Mouse (Mus musculus) lung, postnatal 10 days (tissue): ENCODE results near the gene Sugp1.
"Not testable (repeated sequence)": the region's sequence is repeated elsewhere in the genome, so short reads cannot be mapped to it uniquely, and the experiment has no call there.

Source experiments
- DNase-seq: peaks from one replicate; pipeline ENCODE4 v3.0.0; 2021

The Sugp1 gene

DNA sequence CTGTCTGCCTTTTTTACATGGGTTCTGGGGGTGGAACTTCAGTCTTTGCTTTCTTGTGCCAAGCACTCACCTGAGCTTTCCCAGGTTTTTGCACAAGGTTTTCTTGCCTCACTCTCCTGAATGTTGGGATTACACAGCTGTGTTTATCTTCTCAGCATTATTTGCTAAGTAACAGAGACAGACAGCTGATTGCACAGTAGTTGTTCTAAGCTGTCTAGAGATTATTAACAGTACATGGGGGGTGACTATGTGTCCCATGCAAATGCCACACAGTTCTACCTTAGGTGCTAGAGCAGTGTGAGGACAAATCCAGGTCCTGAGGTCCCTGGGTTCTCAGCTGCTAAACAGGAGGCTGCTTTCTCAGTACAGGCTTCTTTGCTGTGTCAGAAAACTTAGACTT is 7.0 kb downstream of the Sugp1 start:
- DNase-seq: no peak

- DNase-seq: not testable (repeated sequence)
Measured at GRCm38 (mm10) chr8:70050434-70050833, 7.8 kb downstream of the Sugp1 start.

DNA sequence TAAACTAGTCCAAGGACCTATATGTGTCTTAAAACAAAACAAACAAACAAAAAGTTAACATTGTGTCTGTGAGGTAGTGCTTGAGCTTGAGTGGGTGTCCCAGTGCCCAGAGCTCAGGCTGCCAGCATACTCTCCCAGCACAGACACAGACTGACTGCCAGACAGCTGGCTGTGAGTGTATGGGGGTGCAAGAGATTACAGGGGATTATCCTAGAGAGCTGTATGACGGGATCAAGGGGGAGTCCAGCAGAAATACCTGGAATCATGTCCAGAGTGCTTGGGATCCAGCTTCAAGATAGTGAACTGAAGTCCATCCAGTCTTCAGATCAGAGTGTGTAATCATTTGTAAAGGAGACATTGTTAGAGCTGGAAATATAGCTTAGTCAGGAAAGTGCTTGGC is 15.1 kb downstream of the Sugp1 start:
- no peak for DNase-seq

- peak; percentile 49 for DNase-seq
Measured at GRCm38 (mm10) chr8:70071836-70072440, 29.3 kb downstream of the Sugp1 start.

DNA sequence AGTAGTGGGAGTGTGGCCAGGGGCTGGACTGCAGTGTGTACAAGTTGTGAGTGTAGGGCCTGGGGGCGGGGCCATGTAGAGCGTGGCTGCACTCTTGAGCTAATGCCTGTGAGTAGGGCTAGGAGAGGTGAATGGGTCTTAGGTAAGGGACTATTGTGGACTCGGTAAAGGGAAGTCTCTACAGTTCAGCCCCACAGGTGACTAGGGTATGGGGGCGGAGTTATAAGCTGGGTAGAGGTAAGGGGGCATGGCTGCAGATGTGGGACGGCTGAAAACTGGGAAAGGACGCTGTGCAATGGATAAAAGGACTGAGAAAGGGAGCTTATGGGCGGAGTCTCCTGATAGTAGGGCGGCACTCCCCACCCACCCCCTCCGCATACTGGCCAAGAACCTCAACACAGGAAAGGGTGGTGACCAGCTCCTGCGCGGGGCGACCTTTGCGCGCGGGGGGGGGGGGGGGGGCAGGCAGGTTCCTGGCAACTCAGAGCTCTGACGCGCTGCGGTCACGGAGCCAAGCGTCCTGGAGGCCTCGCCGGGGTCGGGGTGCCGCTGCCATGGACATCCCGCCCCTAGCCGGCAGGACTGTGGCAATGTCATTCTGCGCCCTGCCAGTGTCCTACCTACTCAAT is 29.9 kb downstream of the Sugp1 start, which contains the start of gene Tm6sf2:
TSS of gene Tm6sf2 (plus strand) at position 484 of the 629 bp plus-strand sequence.
- peak; percentile 71 for DNase-seq

- no peak for DNase-seq
Measured at GRCm38 (mm10) chr8:70073120-70073519, 30.5 kb downstream of the Sugp1 start.

GRCm38 (mm10) chr8:70073682-70074081 is 31.1 kb downstream of the Sugp1 start:
- no peak for DNase-seq

DNA sequence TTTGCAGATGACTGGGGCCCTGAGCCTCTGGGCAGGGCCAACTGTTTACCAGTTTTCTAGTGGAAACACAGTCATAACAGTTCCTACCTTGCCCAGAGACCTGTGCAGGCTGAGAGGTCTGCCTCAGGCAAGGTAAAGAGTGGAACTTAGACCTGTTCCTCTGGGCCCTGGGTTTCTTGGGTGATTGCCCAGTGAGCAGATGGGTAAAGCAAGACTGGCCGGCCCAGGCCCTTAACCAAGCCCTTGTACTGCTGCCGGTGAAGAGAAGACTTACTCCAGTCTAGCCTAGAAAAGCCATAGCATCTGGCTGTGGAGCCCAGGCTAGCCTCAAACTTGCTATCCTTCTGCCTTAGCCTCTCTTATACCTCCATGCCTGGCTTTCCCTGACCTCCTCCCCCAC is 39.4 kb downstream of the Sugp1 start:
- no peak for DNase-seq

GRCm38 (mm10) chr8:70083285-70083684 is 40.7 kb downstream of the Sugp1 start, which contains the start of gene Hapln4:
Hapln4 (plus strand) TSS chr8:70083457.
- peak; percentile 41 for DNase-seq

GRCm38 (mm10) chr8:70084191-70085065 is 41.8 kb downstream of the Sugp1 start:
- no peak for DNase-seq

DNA sequence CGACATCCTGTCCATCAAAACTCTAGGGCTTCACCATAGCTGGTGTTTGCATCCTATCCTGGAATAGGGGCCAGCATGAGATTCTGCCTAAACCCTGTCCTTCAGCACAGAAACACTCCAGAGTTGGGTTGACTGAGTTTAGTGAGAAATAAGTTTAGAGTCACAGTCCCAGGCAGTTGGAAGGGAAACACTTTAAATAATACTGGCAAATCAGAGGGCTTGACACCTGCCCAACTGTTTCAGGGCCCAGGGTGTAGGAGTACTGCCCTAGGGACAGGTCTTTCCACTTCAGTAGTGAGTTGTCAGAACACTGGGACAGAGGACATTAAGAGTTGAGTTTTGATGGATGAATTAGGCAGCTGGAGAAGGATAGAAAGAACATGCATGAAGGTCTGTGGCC is 43.5 kb downstream of the Sugp1 start:
- no peak for DNase-seq

- DNase-seq: peak; percentile 10
Measured at GRCm38 (mm10) chr8:70087237-70087636, 44.6 kb downstream of the Sugp1 start.

DNA sequence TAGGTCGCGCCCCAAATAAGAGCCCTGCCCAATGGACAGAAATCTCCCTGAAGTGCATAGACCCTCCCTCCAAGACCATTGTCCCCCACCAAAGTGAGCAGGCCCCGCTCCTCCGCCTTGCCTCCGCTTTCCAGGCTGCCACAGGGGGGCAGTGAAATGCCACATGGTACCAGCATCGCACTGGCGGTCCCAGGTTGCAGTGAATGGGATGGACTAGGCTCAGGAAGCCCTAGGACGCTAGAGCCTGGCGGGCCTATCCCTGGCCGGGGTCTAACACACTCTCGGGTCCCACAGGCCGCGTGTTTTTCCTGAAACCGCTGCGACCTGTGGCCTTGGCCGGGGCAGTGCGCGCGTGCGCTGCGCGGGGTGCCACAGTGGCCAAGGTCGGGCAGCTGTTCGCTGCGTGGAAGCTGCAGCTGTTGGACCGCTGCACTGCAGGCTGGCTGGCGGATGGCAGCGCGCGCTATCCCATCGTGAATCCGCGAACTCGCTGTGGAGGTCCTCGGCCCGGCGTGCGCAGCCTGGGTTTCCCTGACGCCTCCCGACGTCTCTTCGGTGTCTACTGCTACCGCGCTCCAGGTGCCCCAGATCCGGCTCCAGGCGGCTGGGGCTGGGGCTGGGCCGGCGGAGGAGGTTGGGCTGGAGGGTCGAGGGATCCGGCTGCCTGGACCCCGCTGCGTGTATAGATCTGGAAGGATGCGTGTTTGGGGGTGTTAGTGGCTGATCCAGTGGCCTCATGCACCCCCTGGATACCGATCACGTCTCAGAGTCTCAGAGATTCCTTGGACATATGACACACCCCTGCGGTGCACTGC is 45.4 kb downstream of the Sugp1 start:
- DNase-seq: peak; percentile 54

GRCm38 (mm10) chr8:70089296-70089960 is 46.8 kb downstream of the Sugp1 start:
- no peak for DNase-seq

DNA sequence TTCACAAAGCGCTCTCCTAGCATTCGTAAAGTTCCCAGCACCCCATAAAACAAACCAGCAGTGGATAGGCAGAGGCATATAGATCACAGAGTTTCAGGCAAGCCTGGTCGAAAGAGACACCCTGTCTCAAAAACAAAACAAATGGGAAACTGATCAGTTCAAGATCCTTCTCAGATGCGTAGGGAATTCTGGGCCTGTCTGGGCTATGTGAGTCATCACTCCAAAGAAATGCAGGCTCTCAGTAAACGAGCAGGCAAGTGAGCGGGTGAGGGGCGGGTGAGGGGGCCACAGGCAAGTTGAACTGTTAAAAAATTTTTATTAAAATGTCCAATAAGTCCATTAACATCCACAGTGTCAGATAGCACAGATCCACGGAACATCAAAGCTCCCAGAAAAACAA is 50.2 kb downstream of the Sugp1 start:
- no peak for DNase-seq

DNA sequence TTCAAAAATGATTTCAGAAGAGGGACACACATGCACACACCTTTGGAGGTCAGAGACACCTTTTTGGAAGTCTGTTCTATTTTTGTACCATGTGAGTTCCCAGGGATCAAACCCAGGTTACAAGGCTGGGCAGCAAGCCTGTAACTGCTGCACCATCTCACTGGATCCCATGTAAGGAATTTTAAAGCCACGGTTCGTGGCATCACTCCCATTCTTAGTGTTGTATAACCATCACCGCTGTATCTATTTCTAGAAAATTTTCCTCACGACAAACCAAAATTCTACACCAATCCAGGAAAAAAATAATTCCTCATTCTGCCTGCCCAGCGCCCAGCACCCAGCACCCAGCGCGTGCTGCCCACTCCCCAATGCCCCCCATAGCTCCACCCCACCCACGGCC is 56.7 kb downstream of the Sugp1 start:
- DNase-seq: no peak

- DNase-seq: no peak
Measured at GRCm38 (mm10) chr8:70100241-70100640, 57.6 kb downstream of the Sugp1 start.

- peak; percentile 35 for DNase-seq
Measured at GRCm38 (mm10) chr8:70104506-70104905, 61.9 kb downstream of the Sugp1 start.

DNA sequence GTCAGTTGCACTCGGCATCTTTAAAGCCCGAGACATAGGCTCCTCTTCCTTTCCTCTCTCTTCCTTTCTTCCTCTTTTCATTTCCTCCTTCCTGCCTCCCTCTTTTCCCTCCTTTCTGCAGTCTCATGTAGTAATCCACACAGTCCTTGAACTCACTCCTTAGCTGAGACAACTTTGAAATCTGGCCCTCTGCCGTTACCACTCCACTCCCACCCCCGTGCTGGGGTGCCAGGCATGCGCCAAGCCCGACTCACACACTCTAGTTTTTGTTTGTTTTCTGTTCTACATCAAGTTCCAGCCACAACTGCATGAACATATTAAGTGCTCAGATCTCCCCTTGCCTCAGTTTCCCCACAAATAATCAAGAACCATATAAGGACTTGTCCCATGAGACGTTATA is 62.3 kb downstream of the Sugp1 start:
- DNase-seq: no peak

DNA sequence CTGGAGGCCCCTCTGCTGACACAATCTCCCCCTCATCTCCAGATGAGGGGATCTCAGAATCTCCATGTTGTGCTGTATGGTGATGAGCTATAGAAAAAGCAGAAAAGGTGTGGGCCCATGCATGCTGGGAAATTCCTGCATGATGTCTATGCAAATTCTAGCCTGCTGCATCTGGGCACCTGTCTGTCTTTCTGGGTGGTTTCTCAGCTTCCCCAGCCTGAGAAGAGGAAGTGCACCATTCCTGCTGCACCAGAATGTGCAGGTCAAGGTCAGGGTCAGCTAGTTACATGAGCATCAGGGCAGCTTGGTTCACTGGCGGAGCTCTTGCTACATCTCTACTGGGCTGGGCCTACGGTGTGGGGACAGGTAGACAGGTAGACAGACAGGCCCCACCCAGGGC is 67.8 kb downstream of the Sugp1 start:
- no peak for DNase-seq

GRCm38 (mm10) chr8:70111192-70111795 is 68.7 kb downstream of the Sugp1 start:
- DNase-seq: no peak
